Mouse (Mus musculus) gastrocnemius, adult 2 months (tissue): ENCODE data around the gene St3gal6. TPM values are rescaled to one million over a fixed set of nuclear protein-coding genes. Genes with fewer than 3 reads are reported as not detected.

Source experiments
- DNase-seq: peaks from one replicate; pipeline ENCODE4 v3.0.0; 2022
- H3K27ac ChIP-seq: fragments of 200-600 bp; 2 replicates; pipeline ENCODE4 v1.8.1; 2022; ENCODE audit warnings: mild to moderate bottlenecking
- H3K4me3 ChIP-seq: fragments of 200-600 bp; 2 replicates; pipeline ENCODE4 v1.8.1; 2022; ENCODE audit warnings: mild to moderate bottlenecking, moderate library complexity
- CTCF ChIP-seq: fragments of 200-600 bp; IDR thresholded peaks from 2 replicates; pipeline ENCODE4 v1.8.1; 2022; ENCODE audit warnings: antibody characterized with exemption, mild to moderate bottlenecking, moderate library complexity
- intact Hi-C: fragments of 180-260 bp; cut with DNase I; formaldehyde crosslinking; loops from one replicate; pipeline ENCODE4 v1.15.1; 2025
- total RNA-seq, 2 experiments: library from RNA; stranded (reverse); gene quantifications; 2 replicates each; pipeline ENCODE4 v1.2.3; 2021

St3gal6 gene
- total RNA-seq, 2 experiments from 2014 or later: 140 to 170 TPM

- intact Hi-C loops: no loop called here
- no peak overlapping the region for H3K4me3 ChIP-seq
- TF ChIP-seq CTCF: no peak
These were observed 6.9 kb downstream of the St3gal6 start for GRCm38 (mm10) chr16:58516960-58517798.

GRCm38 (mm10) chr16:58516161-58516560, 7.9 kb downstream of the St3gal6 start:
- Histone ChIP-seq H3K27ac (peak overlapping the region; percentile 88), H3K4me3 (0 out of 2 replicates have a peak overlapping the region, but pooled peaks have one; percentile 21)
- DNase-seq: peak; percentile 47
- TF ChIP-seq CTCF: no peak
- intact Hi-C loops: no loop called here

More at GRCm38 (mm10) chr16:58516960-58517798, 6.9 kb downstream of the St3gal6 start:
- DNase-seq: no peak
- peak overlapping the region; percentile 88 for H3K27ac ChIP-seq

- peak; percentile 66 for TF ChIP-seq CTCF
- peak overlapping the region; percentile 52 for H3K4me3 ChIP-seq
- DNase-seq: peak; percentile 52
- intact Hi-C loops: loop anchor here (5.0 kb wide), 1 partner anchor 108 kb away; no protein-coding TSS in a partner anchor
- H3K27ac ChIP-seq: peak overlapping the region; percentile 88
These were observed 9.5 kb downstream of the St3gal6 start for GRCm38 (mm10) chr16:58514565-58514964.

GRCm38 (mm10) chr16:58513755-58514154, 10.3 kb downstream of the St3gal6 start:
- intact Hi-C loops: loop anchor here (5.0 kb wide), 1 partner anchor 109 kb away; no protein-coding TSS in a partner anchor
- H3K4me3 ChIP-seq: peak overlapping the region; percentile 52
- TF ChIP-seq CTCF: no peak
- H3K27ac ChIP-seq: peak overlapping the region; percentile 88
- no peak for DNase-seq

- Histone ChIP-seq H3K27ac (peak overlapping the region; percentile 88), H3K4me3 (peak overlapping the region; percentile 52)
- TF ChIP-seq CTCF: no peak
- peak; percentile 68 for DNase-seq
- intact Hi-C loops: loop anchor here (5.0 kb wide), 1 partner anchor 109 kb away; no protein-coding TSS in a partner anchor
These were observed 11.2 kb downstream of the St3gal6 start for GRCm38 (mm10) chr16:58512887-58513286.

GRCm38 (mm10) chr16:58512181-58512761, 11.8 kb downstream of the St3gal6 start:
- peak; percentile 34 for DNase-seq
- intact Hi-C loops: loop anchor here (5.0 kb wide), 1 partner anchor 110 kb away; no protein-coding TSS in a partner anchor
- Histone ChIP-seq H3K27ac (peak overlapping the region; percentile 88), H3K4me3 (peak overlapping the region; percentile 52)
- TF ChIP-seq CTCF: no peak

GRCm38 (mm10) chr16:58504945-58505344, 19.1 kb downstream of the St3gal6 start:
- Histone ChIP-seq H3K27ac (no peak overlapping the region), H3K4me3 (no peak overlapping the region)
- intact Hi-C loops: no loop called here
- TF ChIP-seq CTCF: no peak
- no peak for DNase-seq

GRCm38 (mm10) chr16:58502566-58502965, 21.5 kb downstream of the St3gal6 start:
- DNase-seq: no peak
- Histone ChIP-seq H3K4me3 (no peak overlapping the region), H3K27ac (peak overlapping the region; percentile 57)
- intact Hi-C loops: no loop called here
- TF ChIP-seq CTCF: no peak

- intact Hi-C loops: no loop called here
- no peak for TF ChIP-seq CTCF
- peak overlapping the region; percentile 57 for H3K27ac ChIP-seq
- DNase-seq: no peak
- H3K4me3 ChIP-seq: no peak overlapping the region
These were observed 22.2 kb downstream of the St3gal6 start for GRCm38 (mm10) chr16:58501760-58502301.

- Histone ChIP-seq H3K27ac (peak overlapping the region; percentile 69), H3K4me3 (no peak overlapping the region)
- no peak for TF ChIP-seq CTCF
- intact Hi-C loops: no loop called here
- DNase-seq: no peak
These were observed 24.4 kb downstream of the St3gal6 start for GRCm38 (mm10) chr16:58499650-58500049.

GRCm38 (mm10) chr16:58499172-58499584, 24.9 kb downstream of the St3gal6 start:
- Histone ChIP-seq H3K27ac (peak overlapping the region; percentile 69), H3K4me3 (no peak overlapping the region)
- no peak for TF ChIP-seq CTCF
- no peak for DNase-seq
- intact Hi-C loops: no loop called here

- intact Hi-C loops: no loop called here
- no peak for TF ChIP-seq CTCF
- DNase-seq: no peak
- H3K27ac ChIP-seq: peak overlapping the region; percentile 69
- H3K4me3 ChIP-seq: no peak overlapping the region
These were observed 25.9 kb downstream of the St3gal6 start for GRCm38 (mm10) chr16:58497886-58498713.
